Mouse (Mus musculus): ENCODE measurements around the gene Mrps18b. TPM values are rescaled to one million over a fixed set of nuclear protein-coding genes. Genes with fewer than 3 reads are reported as not detected.
A peak's percentile ranks its signal among the peaks of the same experiment; 100 is the strongest.

Mrps18b gene
- total RNA-seq, 2 experiments from 2014 or later = 93.5 to 102 TPM

DNA sequence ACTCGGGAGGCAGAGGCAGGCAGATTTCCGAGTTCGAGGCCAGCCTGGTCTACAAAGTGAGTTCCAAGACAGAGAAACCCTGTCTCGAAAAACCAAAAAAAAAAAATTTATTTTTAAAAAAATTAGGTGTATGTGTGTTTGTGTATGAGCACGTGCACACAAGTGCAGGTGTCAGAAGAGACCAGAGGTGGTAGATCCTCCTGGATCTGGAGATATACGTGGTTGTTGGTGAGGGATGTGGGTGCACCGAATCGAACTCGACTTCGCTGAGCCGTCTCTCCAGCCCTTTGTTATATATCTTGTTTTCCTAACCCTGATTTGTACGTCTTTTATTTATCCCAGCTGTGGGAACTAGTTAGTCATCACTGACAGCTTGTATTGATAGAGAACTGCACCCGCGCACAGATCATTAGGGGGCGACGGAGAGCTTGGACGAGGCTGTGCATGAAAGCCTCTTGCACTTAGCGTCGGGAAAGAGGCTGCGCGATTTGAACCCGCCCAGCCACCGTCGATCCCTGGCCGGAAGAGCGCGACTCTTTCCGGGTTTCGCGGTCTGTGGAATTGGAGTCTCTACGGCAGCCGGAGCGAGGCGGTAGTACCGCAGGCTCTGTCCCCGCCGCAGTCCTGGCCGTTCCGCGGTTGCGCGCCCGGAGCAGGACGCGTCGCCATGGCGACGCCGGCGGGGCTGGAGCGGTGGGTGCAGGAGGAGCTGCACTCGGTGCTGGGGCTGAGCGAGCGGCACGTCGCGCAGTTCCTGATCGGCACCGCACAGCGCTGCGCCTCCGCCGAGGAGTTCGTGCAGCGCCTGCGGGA, 36.7 kb downstream of the Mrps18b start, which contains the start of gene Dhx16:
Gene Dhx16, plus strand, starts transcription at position 575 of the 813 bp plus-strand sequence.
- peak; percentile 91 to 96 for DNase-seq (ENCODE audit: low spot score in 2 of 2)

DNA sequence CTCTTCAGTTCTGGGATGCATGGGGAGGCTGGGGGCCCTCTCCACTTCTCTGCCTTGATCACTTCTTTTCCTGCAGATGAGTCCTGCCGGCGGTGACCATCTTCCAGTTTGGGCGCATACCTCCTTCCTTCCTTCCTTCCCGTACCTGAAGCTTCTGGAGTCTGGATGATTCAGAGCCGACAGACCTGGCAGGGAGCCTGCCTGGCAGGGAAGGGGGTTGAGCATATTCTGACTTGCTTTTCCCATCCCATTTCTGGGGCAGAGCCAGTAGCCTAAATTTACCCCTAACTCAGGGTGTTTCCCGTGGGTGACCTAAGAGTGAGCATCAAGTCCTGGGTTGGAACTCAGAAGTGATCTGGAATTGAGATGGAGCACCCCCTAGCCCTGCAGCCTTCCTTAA, 41.5 kb downstream of the Mrps18b start:
- DNase-seq (ENCODE audit: low spot score in 2 of 2) = no peak

DNA sequence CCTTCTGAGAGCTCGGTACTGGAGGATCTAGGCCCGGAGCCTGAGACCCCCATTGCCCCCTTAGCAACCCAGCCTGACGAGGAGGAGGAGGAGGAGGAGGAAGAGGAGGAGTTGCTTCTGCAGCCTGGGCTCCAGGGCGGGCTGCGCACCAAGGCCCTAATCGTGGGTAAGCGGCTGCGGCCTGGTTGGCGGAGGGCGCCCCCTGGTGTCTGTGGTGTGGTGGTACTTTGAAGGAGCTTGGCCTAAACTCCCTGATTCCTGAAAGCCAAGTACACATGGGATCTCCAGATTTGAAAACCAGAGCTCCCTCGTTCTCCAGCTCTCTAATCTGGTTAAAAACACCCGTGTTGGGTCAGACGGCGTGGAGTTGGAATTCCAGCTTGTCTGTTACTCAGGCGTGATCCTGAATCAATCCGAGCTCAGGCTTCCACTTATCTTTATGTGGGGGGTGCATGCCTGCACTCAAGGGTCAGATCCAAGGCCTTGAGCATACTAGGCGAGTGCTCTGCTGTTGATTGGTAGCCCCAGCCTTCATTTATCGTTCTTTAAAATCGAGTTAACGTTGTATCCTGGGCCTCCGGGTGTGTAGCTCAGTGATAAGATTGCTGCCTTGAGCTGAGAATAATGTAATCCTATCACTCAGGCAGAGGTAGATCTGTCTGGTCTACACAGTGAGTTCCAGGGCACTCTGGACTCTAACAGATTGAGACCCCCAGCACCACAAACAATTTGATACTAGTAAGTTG, 42.2 kb downstream of the Mrps18b start:
- DNase-seq (ENCODE audit: low spot score in 2 of 2) = peak; percentile 95 to 98

DNA sequence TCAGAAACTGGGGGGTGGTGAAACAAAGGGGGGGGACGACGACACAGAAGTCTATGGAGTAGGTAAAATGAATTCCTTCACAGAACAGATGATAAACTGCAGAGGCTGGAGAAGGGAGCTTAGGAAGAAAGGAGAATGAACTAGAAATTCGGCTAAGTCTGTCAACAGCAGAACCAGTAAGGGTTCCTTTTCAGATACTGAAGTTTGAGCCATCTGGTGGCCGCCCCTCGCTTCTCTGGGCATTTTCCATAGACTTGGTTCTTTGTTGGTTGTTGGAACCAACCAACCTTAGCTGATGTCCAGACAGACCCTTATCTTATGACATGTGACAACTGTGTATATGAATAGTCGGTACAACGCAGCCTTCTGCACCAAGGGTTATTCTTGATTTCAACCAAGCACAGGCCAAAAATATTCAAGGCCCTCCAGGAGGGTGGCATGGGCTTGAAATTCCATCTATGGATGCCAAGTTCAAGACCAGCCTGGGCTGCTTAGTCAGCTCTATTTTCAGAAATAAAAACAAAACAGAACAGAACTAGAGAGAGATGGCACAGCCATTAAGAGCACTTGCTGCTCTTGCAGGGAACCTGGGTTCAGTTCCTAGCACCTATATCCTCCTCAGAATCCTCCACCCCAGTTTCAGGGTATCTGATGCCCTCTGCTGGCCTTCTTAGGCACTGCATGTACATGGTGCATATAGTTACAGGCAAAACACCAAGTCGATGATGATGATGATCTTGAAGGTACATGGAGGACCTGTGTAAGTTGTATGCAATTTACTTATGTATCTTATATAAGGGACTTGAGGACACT, 45.1 kb downstream of the Mrps18b start:
- DNase-seq (ENCODE audit: low spot score in 2 of 2) = peak; percentile 24 to 51

DNA sequence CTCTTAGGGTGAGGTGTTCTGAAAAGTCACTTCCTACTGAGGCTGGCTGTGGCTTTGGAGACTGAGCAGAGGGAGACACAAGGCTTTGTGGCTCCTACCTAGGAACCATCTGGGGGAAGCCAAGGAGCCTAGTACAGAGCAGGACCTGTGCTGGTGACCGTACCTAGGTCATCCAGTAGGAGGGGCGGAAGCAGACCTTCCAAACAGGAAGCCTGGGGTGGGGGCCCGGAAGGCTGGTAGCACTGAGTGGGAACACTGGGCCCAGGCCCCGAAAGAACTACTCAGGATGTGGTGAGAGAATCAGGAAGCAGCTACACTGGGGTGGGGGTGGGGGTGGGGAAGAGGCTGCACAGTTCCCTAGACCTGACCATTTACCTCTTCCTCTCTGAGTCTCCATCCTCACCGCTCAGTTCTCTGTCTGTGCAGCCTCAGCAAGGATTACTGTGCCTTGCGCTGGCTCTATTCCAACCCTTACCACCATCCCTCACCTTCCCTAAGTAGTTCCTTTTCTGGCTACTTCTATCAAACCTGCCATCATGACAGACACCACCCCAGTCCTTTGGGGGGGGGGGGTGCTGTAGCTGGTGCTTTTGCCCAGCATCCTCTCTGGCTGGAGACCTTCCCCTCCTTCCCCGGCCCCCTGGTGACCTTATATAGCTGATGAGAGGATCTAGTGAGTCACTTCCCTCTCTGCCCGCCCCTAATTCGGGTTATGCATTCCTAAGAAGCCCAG, 45.9 kb downstream of the Mrps18b start:
- DNase-seq (ENCODE audit: low spot score in 2 of 2) = peak; percentile 65

DNA sequence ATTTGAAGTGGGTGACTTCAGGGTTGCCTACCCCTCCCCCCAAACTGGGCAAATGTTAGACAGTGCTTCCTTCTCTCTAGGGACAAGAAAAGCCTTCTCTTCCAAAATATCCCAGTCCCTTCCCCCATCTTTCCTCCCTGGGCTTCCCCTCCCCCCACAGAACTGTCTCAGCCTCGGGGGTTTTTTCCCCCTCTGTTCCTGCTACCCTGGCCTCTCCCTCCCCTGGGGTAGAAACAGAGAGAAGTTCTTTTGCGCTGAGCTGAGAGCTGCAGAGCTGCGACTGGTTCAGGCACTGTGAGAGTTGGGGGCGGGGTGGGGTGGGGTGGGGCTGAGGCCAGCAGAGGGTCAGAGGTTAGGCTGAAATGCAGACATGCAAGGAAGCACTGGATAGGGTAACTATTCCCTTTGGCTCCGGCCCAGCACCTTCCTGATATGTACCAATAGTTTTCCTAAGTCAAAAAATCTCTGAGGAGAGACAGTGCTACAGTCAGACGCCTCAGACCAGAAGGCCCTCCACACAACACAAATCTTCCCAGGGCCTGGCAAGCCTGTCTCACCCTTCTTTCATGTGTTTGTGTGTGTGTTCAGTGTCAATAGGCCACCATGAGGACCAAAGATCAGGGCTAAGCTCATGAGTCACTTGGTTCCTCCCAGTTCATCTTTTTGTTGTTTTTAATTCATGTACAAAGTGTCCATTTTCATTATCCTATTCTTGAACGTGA, 46.7 kb downstream of the Mrps18b start:
- peak; percentile 45 to 55 for DNase-seq (ENCODE audit: low spot score in 2 of 2)

DNA sequence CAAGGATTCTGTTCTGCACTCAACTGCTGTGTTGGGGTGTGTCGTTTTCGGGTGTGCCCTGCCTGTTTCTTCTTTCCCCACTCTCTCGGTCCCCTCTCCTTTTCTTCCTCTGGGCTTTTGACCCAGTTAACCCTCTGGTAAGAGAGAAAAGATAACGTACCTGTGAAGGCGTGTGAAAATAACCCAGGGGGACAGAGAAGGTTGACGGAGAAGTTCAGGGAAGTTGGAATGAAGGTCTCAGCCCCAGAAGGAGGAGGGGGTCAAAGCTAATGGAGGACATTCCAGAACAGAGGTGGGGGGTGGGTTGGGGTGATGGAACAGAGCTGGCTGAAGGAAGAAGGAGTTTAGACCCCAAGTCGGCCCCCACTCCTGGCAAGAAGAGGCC, 47.2 kb downstream of the Mrps18b start:
- DNase-seq (ENCODE audit: low spot score in 2 of 2) = peak in 1 of 2 experiments; percentile 13

DNA sequence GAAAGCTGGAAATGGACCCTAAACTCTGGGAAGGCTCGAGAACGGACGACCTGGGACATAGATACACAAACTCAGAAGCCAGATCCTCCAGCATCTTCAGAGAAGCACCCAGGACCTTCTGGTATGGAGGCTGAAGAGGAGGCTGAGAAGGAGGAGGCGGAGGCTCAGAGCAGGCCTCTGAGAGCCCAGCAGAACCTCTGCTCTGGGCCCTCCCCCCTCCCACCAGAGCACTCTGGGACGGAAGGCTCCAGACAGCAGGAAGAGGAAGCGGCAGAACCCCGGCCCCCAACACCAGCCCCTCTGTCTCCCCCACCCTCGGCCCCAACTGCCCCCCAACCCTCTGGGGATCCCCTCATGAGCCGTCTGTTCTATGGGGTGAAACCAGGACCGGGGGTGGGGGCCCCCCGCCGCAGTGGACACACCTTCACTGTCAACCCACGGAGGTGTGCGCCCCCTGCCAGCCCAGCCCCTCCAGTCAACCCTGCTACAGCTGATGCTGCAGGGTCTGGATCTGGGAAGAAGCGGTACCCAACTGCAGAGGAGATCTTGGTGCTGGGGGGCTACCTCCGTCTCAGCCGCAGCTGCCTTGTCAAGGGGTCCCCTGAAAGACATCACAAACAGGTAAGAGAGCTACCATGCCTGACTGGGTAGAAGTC, 47.9 kb downstream of the Mrps18b start:
- peak in 1 of 2 experiments; percentile 40 for DNase-seq (ENCODE audit: low spot score in 2 of 2)

DNA sequence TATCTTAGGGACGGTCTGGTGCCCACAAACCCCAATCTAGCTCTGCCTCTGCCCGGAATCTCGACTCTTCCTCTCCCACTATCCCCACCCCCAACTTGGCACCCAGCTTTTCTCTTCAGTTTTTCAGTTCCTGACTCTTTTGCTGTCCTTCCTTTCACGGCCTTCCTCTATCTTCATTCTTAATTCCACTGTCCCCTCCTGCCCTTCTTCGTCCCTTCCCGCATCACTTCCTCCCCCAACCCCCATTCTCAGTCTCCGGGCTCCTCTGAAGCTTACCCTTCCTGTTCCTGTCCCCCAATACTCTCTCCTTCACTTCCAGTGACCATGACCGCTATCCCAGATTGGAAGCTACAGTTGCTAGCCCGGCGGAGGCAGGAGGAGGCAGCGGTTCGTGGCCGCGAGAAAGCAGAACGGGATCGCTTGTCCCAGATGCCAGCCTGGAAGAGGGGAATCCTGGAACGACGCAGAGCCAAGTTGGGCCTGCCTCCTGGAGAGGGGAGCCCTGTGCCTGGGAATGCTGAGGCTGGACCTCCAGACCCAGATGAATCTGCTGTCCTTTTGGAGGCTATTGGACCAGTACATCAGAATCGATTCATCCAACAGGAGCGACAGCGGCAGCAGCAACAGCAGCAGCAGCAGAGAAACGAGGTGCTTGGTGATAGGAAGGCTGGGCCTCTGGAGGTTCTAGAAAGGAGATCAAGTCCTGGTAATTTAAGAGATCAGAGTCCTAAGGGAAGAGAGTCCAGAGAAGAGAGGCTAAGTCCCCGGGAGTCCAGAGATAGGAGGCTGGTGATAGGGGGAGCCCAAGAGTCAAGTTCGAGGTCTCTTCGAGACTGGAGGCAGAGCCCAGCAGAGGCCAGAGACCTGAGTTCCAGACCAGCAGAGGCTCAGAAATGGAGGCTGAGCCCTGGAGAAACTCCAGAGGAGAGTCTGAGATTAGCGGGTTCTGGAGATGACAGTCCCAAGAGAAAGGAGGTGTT, 49.0 kb downstream of the Mrps18b start:
- DNase-seq (ENCODE audit: low spot score in 2 of 2) = peak; percentile 52 to 54

DNA sequence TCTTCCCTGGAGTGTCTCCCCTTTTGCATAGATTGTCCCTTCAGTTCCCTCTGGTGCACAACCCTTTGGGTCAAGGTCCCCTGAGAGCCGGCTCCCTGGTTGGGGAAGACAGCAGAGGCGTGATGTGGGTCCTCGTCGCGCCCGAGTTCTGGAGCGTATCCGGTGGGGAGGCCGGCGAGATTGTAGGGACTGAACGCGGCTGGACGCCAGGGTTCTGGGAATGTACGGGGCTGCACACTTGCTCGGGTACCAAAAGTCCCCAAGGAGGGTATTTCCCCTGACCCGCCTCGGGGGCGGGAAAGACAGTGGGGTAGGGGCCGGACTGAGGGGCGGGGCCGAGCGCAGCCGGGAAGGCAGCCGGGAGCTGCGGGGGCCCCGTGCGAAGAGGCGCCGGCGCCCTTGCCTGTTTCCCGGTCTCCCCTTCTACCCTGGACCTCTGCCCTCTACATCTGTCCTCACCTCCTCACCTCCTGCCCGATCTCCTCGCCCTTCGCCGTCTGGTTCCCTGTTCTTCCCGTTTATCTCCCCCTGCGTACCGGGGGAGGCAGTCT, 49.8 kb downstream of the Mrps18b start:
- peak; percentile 77 for DNase-seq (ENCODE audit: low spot score in 2 of 2)

DNA sequence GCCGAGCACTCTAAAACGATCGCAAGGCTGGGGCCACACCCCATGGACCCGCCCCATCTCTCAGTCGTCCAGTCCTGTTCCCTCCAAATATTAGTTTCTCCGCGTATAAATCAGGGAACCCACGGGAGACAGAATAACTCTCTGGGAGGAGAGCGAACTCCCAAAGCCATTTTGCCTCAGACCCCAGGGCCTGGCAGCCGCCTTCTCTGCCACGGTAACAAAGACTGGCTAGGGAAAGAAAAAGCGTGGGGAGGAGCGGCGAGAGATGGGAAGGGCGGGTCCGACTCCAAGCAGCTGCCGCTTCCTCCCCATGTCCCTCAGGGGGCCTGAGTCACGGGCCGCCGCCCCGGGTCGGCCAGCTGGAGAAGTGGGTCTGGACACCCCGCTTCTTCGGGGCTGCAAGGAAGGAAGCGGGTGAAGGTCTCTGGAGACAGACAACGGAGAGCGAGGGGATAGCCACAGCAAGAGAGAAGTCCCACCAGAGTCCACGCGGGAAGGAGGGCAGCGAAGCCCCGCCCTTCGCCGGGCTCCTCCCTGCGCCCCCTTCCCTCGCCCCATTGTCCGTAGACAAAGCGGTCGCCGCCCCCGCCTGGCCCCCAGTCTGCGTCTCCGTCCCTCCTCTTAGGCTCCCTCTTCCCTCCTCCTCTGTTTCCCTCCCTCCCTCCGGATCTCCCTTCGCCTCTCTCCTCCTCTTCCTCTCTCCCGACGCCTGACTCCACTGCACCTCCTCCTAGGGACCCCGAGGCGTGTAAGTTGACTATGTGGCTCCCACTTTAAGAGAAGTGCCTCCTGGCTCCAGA, 50.5 kb downstream of the Mrps18b start, which contains the start of gene Ppp1r18:
Gene Ppp1r18, plus strand, starts transcription at position 113 of the 800 bp plus-strand sequence.
- peak; percentile 65 to 70 for DNase-seq (ENCODE audit: low spot score in 2 of 2)

DNA sequence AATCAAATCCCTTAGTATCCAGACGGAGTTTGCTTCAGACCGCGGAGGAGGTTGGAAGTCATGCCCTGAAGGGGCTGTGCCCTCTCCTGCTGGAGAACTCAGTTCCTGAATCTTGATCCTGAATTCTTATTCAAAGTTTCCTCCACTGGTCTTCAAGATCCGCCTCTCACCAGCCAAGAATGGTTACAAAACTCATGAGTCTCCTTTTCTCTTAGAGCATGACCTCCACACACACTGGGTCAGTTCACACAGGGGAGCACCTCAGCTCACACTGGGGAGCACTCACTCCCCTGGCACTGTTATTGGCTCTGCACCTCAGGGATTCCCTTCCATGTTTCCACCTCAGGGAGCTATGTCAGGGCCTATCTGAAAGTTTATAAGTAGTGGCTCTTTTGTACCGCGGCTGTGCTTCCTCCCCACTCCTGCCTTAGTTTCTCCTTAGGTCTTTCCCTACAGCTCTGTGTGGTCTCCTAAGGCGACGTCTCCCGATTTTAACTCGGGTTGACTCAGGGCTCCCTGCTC, 51.3 kb downstream of the Mrps18b start:
- DNase-seq (ENCODE audit: low spot score in 2 of 2) = no peak

DNA sequence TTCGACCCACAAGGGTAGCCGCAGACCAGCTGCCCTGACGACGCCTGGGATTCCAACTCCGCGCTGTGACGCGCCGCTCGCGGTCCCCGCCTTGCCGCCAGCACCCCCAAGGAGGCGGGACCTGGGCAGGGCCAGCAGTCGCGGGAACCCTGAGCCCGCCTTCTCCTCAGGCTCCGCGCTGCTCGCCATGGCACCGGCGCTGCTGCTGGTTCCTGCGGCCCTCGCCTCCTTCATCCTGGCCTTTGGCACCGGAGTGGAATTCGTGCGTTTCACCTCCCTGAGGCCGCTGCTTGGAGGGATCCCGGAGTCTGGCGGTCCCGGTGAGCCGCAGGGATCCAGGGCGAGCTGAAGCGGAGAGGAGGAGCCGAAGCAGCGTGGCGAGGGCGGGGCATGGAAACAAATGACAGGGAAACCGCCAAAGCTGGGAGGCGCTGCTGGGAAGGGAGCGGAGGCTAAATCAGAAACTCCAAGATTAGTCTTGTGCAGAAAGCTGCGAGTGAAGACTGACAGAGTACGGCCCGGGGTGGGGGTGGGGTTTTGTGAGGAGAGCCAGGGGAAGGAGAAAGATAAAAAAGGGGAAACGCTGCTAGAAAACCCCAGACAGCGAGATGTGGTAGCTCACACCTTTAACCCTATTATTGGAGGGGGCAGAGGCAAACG, 54.9 kb downstream of the Mrps18b start, which contains the start of gene Nrm:
Gene Nrm, plus strand, starts transcription at position 121 of the 660 bp plus-strand sequence.
- peak; percentile 87 to 91 for DNase-seq (ENCODE audit: low spot score in 2 of 2)

DNA sequence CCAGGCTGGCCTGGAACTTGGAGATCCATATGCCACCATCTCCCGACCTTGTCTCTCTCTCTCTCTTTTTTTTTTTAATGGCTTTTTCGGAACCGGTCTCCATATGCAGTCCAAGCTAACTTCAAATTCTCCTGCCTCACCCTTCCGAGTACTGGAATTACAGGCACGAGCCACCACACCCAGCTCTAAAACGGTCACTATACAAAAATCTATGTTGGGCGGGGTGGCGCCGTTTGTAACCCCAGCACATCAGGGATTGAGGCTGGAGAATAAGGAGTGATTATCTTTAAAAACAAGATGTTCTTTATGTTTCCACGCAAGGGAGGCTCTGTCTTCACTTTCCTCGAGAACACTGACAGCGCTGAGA, 55.4 kb downstream of the Mrps18b start:
- DNase-seq (ENCODE audit: low spot score in 2 of 2) = no peak
